Mouse (Mus musculus) brown adipose tissue, adult 24 weeks (tissue): Measurements from ENCODE around the gene Limch1. TPM values are rescaled to one million over a fixed set of nuclear protein-coding genes. Genes with fewer than 3 reads are reported as not detected.
A peak's percentile ranks its signal among the peaks of the same experiment; 100 is the strongest.

Source experiments
- H3K27ac ChIP-seq: fragments of 200-500 bp; replicated peaks from 2 replicates; pipeline ENCODE4 v1.5.1; 2012; ENCODE audit warnings: low read depth, mild to moderate bottlenecking, low read length
- H3K4me1 ChIP-seq: fragments of 200-500 bp; 2 replicates; pipeline ENCODE4 v1.6.1; 2012; ENCODE audit warnings: low read length, mixed read lengths; ENCODE audit not compliant: control insufficient read depth, insufficient read depth, insufficient read length
- H3K4me3 ChIP-seq: fragments of 200-500 bp; 2 replicates; pipeline ENCODE4 v1.5.1; 2012; ENCODE audit warnings: low read depth, mild to moderate bottlenecking, low read length, moderate library complexity; ENCODE audit not compliant: insufficient read depth
- polyA plus RNA-seq: library from polyadenylated mRNA; stranded (reverse); fragments of >200 nt; gene quantifications from 2 replicates; pipeline ENCODE4 v1.2.4, GENCODE M21; 2012; ENCODE audit not compliant: missing spikeins, insufficient read depth, insufficient read length

The Limch1 gene
- polyA plus RNA-seq, 1 experiment: 15.4 TPM

- Histone ChIP-seq H3K4me1 (peaks cover 5% of the 10 kb centered on the region; the same call in 1 of the 2 replicates), H3K27ac (no peak overlapping the region), H3K4me3 (no peak overlapping the region)
Measured at GRCm38 (mm10) chr5:66918316-66919305, 173.0 kb downstream of the Limch1 start.

GRCm38 (mm10) chr5:66922582-66922981, 177.0 kb downstream of the Limch1 start:
- H3K27ac ChIP-seq: 0 out of 2 replicates have a peak overlapping the region, but pooled peaks have one; percentile 10
- H3K4me3 ChIP-seq: no peak overlapping the region
- H3K4me1 ChIP-seq: peaks cover 5% of the 10 kb centered on the region; the same call in 1 of the 2 replicates

GRCm38 (mm10) chr5:66929291-66929690, 183.7 kb downstream of the Limch1 start:
- H3K4me3 ChIP-seq: no peak overlapping the region
- no peak overlapping the region for H3K27ac ChIP-seq
- no peaks in the 10 kb centered on the region for H3K4me1 ChIP-seq

GRCm38 (mm10) chr5:66933134-66933804, 187.6 kb downstream of the Limch1 start:
- Histone ChIP-seq H3K4me1 (no peaks in the 10 kb centered on the region), H3K4me3 (no peak overlapping the region), H3K27ac (no peak overlapping the region)

GRCm38 (mm10) chr5:66934585-66934984, 189.0 kb downstream of the Limch1 start:
- Histone ChIP-seq H3K27ac (no peak overlapping the region), H3K4me3 (no peak overlapping the region), H3K4me1 (no peaks in the 10 kb centered on the region)

GRCm38 (mm10) chr5:66937376-66937775, 191.7 kb downstream of the Limch1 start:
- H3K4me1 ChIP-seq: peaks cover 2% of the 10 kb centered on the region; the same call in 1 of the 2 replicates
- no peak overlapping the region for H3K4me3 ChIP-seq

GRCm38 (mm10) chr5:66941710-66942450, 196.3 kb downstream of the Limch1 start:
- Histone ChIP-seq H3K4me1 (peaks cover 11% of the 10 kb centered on the region; the same call in 1 of the 2 replicates), H3K27ac (no peak overlapping the region), H3K4me3 (no peak overlapping the region)

More at GRCm38 (mm10) chr5:66937376-66937775, 191.7 kb downstream of the Limch1 start:
- H3K27ac ChIP-seq: no peak overlapping the region

GRCm38 (mm10) chr5:66942922-66943321, 197.3 kb downstream of the Limch1 start:
- no peak overlapping the region for H3K27ac ChIP-seq
- peaks cover 11% of the 10 kb centered on the region; the same call in 1 of the 2 replicates for H3K4me1 ChIP-seq
- H3K4me3 ChIP-seq: no peak overlapping the region

- Histone ChIP-seq H3K4me1 (peaks cover 15% of the 10 kb centered on the region), H3K27ac (no peak overlapping the region), H3K4me3 (no peak overlapping the region)
Measured at GRCm38 (mm10) chr5:66943521-66943920, 197.9 kb downstream of the Limch1 start.

GRCm38 (mm10) chr5:66947958-66948357, 202.3 kb downstream of the Limch1 start:
- Histone ChIP-seq H3K4me3 (no peak overlapping the region), H3K27ac (no peak overlapping the region)

GRCm38 (mm10) chr5:66949098-66949692, 203.6 kb downstream of the Limch1 start:
- H3K27ac ChIP-seq: no peak overlapping the region

More at GRCm38 (mm10) chr5:66947958-66948357, 202.3 kb downstream of the Limch1 start:
- peaks cover 10% of the 10 kb centered on the region for H3K4me1 ChIP-seq

GRCm38 (mm10) chr5:66953375-66953774, 207.7 kb downstream of the Limch1 start:
- no peak overlapping the region for H3K27ac ChIP-seq
- H3K4me3 ChIP-seq: no peak overlapping the region
- H3K4me1 ChIP-seq: peaks cover under 1% of the 10 kb centered on the region

More at GRCm38 (mm10) chr5:66949098-66949692, 203.6 kb downstream of the Limch1 start:
- H3K4me3 ChIP-seq: no peak overlapping the region
- peaks cover 6% of the 10 kb centered on the region for H3K4me1 ChIP-seq

GRCm38 (mm10) chr5:66953971-66954644, 208.5 kb downstream of the Limch1 start:
- Histone ChIP-seq H3K4me3 (no peak overlapping the region), H3K27ac (no peak overlapping the region), H3K4me1 (no peaks in the 10 kb centered on the region)

GRCm38 (mm10) chr5:66955245-66955644, 209.6 kb downstream of the Limch1 start:
- Histone ChIP-seq H3K27ac (no peak overlapping the region), H3K4me3 (no peak overlapping the region), H3K4me1 (no peaks in the 10 kb centered on the region)
